Mouse (Mus musculus) Patski (cell line): ENCODE data around the gene Cyb5d2. TPM values are rescaled to one million over a fixed set of nuclear protein-coding genes. Genes with fewer than 3 reads are reported as not detected.
A peak's percentile ranks its signal among the peaks of the same experiment; 100 is the strongest.
"Not testable (repeated sequence)": the region's sequence is repeated elsewhere in the genome, so short reads cannot be mapped to it uniquely, and the experiment has no call there.

Experiments used
- ATAC-seq: fragments of 100-300 bp; one replicate; pipeline ENCODE4 v1.8.0; 2021
- CTCF ChIA-PET: fragments of 350-600 bp; sonication (Branson Sonifier 250); formaldehyde crosslinking; loops from one replicate; lab custom pipeline; 2022; ENCODE audit warnings: inconsistent platforms; lab: Charles Lee
- POLR2A ChIA-PET: fragments of 350-600 bp; sonication (Branson Sonifier 250); formaldehyde crosslinking; loops from one replicate; lab custom pipeline; 2022; ENCODE audit warnings: antibody characterized with exemption, inconsistent platforms; lab: Charles Lee
- DNase-seq: peaks from one replicate; pipeline ENCODE4 v3.0.0-alpha.2; 2011; ENCODE audit warnings: low read depth, low spot score
- H3K27me3 ChIP-seq: fragments of 371-371 bp; one replicate; pipeline ENCODE4 v1.5.1; 2021
- CTCF ChIP-seq: fragments of 100-300 bp; IDR thresholded peaks from one replicate; pipeline ENCODE4 v1.5.1; 2021
- in situ Hi-C: fragments of 300-500 bp; cut with MboI; formaldehyde crosslinking; loops from 3 replicates; pipeline ENCODE4 v1.11.1; 2018; ENCODE audit warnings: low pct_unique_long_range_greater_than_20kb, mixed read lengths
- polyA plus RNA-seq: library from polyadenylated mRNA; unstranded; gene quantifications from one replicate; pipeline ENCODE4 v1.2.3, GENCODE M21; 2021

Gene Cyb5d2
- polyA plus RNA-seq, 1 experiment from 2014 or later = 9.3 TPM

- in situ Hi-C loops = no loop called here
- ChIA-PET POLR2A (no interaction called here), CTCF (no interaction called here)
- no peak for TF ChIP-seq CTCF
- no peak for ATAC-seq
- DNase-seq = no peak
- no peaks in the 10 kb centered on the region for H3K27me3 ChIP-seq
Measured at GRCm38 (mm10) chr11:72782103-72782502, 13.8 kb downstream of the Cyb5d2 start.

GRCm38 (mm10) chr11:72778957-72779356, 17.0 kb downstream of the Cyb5d2 start:
- H3K27me3 ChIP-seq = no peaks in the 10 kb centered on the region
- ATAC-seq (no peak), DNase-seq (no peak)
- ChIA-PET CTCF (no interaction called here), POLR2A (no interaction called here)
- no peak for TF ChIP-seq CTCF
- in situ Hi-C loops = no loop called here

- not testable (repeated sequence) for ATAC-seq
- CTCF ChIA-PET = interaction anchor here (0.7 kb wide), 1 partner anchor 21 kb away, joined by 3 read pairs; no protein-coding TSS in a partner anchor
Measured at GRCm38 (mm10) chr11:72772611-72773010, 23.3 kb downstream of the Cyb5d2 start.

GRCm38 (mm10) chr11:72771461-72771860, 24.5 kb downstream of the Cyb5d2 start:
- no peak for DNase-seq
- CTCF ChIA-PET = no interaction called here
- in situ Hi-C loops = no loop called here

More at GRCm38 (mm10) chr11:72772611-72773010, 23.3 kb downstream of the Cyb5d2 start:
- H3K27me3 ChIP-seq, POLR2A ChIA-PET, in situ Hi-C loops, DNase-seq: not testable (repeated sequence)

GRCm38 (mm10) chr11:72770816-72771215, 25.1 kb downstream of the Cyb5d2 start:
- ChIA-PET POLR2A (no interaction called here), CTCF (interaction anchor here (2.2 kb wide), 1 partner anchor 13 kb away, joined by 6 read pairs; no protein-coding TSS in a partner anchor)
- ATAC-seq (no peak), DNase-seq (no peak)
- no peak for TF ChIP-seq CTCF
- no peaks in the 10 kb centered on the region for H3K27me3 ChIP-seq
- in situ Hi-C loops = no loop called here

More at GRCm38 (mm10) chr11:72771461-72771860, 24.5 kb downstream of the Cyb5d2 start:
- POLR2A ChIA-PET = no interaction called here
- TF ChIP-seq CTCF = no peak
- no peak for ATAC-seq
- no peaks in the 10 kb centered on the region for H3K27me3 ChIP-seq

- TF ChIP-seq CTCF = no peak
- ATAC-seq = no peak
- CTCF ChIA-PET = interaction anchor here (2.2 kb wide), 1 partner anchor 12 kb away, joined by 6 read pairs; no protein-coding TSS in a partner anchor
- POLR2A ChIA-PET = no interaction called here
- no peaks in the 10 kb centered on the region for H3K27me3 ChIP-seq
- in situ Hi-C loops = no loop called here
- DNase-seq = no peak
Measured at GRCm38 (mm10) chr11:72770324-72770723, 25.6 kb downstream of the Cyb5d2 start.

GRCm38 (mm10) chr11:72769061-72769460, 26.9 kb downstream of the Cyb5d2 start:
- POLR2A ChIA-PET = interaction anchor here (1.4 kb wide), 1 partner anchor 198 kb away, joined by 3 read pairs; no protein-coding TSS in a partner anchor
- no peaks in the 10 kb centered on the region for H3K27me3 ChIP-seq
- in situ Hi-C loops = no loop called here
- DNase-seq (no peak), ATAC-seq (no peak)
- CTCF ChIA-PET = interaction anchor here (1.5 to 2.2 kb wide), 2 partner anchors 9 to 11 kb away, joined by 5 to 6 read pairs; no protein-coding TSS in a partner anchor
- TF ChIP-seq CTCF = no peak

- H3K27me3 ChIP-seq = no peaks in the 10 kb centered on the region
- in situ Hi-C loops = no loop called here
- TF ChIP-seq CTCF = no peak
- no peak for ATAC-seq
- ChIA-PET POLR2A (no interaction called here), CTCF (no interaction called here)
- no peak for DNase-seq
Measured at GRCm38 (mm10) chr11:72767716-72768115, 28.2 kb downstream of the Cyb5d2 start.

GRCm38 (mm10) chr11:72764270-72764669, 31.7 kb downstream of the Cyb5d2 start:
- DNase-seq (no peak), ATAC-seq (no peak)
- H3K27me3 ChIP-seq = no peaks in the 10 kb centered on the region
- in situ Hi-C loops = no loop called here
- ChIA-PET CTCF (no interaction called here), POLR2A (no interaction called here)
- TF ChIP-seq CTCF = no peak

- TF ChIP-seq CTCF = no peak
- CTCF ChIA-PET = no interaction called here
- DNase-seq (no peak), ATAC-seq (no peak)
- no peaks in the 10 kb centered on the region for H3K27me3 ChIP-seq
- POLR2A ChIA-PET = no interaction called here
- in situ Hi-C loops = no loop called here
Measured at GRCm38 (mm10) chr11:72760781-72761180, 35.2 kb downstream of the Cyb5d2 start.

GRCm38 (mm10) chr11:72759581-72759980, 36.4 kb downstream of the Cyb5d2 start:
- ATAC-seq = peak; percentile 97
- peak; percentile 53 for DNase-seq
- POLR2A ChIA-PET = no interaction called here
- in situ Hi-C loops = no loop called here
- no peak for TF ChIP-seq CTCF
- CTCF ChIA-PET = interaction anchor here (1.7 kb wide), 2 partner anchors 9 to 15 kb away, joined by 4 to 5 read pairs; no protein-coding TSS in a partner anchor
- H3K27me3 ChIP-seq = no peaks in the 10 kb centered on the region
